Mouse (Mus musculus) left cerebral cortex, adult 2 months (tissue): Measurements from ENCODE around the gene Arfgef3. TPM values are rescaled to one million over a fixed set of nuclear protein-coding genes. Genes with fewer than 3 reads are reported as not detected.

Source experiments
- DNase-seq, 2 experiments: peaks; one replicate each; pipeline ENCODE4 v3.0.0; 2021 to 2022; ENCODE audit warnings: low spot score in 2 of 2, mixed read lengths in 1 of 2; ENCODE audit errors: extremely low spot score in 1 of 2
- H3K27ac ChIP-seq: fragments of 200-600 bp; 2 replicates; pipeline ENCODE4 v1.8.1; 2022
- H3K4me3 ChIP-seq: fragments of 200-600 bp; 2 replicates; pipeline ENCODE4 v1.8.1; 2022
- CTCF ChIP-seq: fragments of 200-600 bp; IDR thresholded peaks from 2 replicates; pipeline ENCODE4 v1.8.1; 2022; ENCODE audit warnings: antibody characterized with exemption, mild to moderate bottlenecking, moderate library complexity
- intact Hi-C: fragments of 180-260 bp; cut with DNase I; formaldehyde crosslinking; loops from one replicate; pipeline ENCODE4 v1.15.1; 2025
- total RNA-seq, 2 experiments: library from RNA; stranded (reverse); gene quantifications; 2 replicates each; pipeline ENCODE4 v1.2.3; 2021

Arfgef3 gene
- total RNA-seq, 2 experiments from 2014 or later: 106 to 111 TPM

GRCm38 (mm10) chr10:18728548-18728947 lies 15.2 kb downstream of the Arfgef3 start:
- Histone ChIP-seq H3K4me3 (no peak overlapping the region), H3K27ac (no peak overlapping the region)
- intact Hi-C loops: no loop called here
- DNase-seq: no peak
- TF ChIP-seq CTCF: no peak

GRCm38 (mm10) chr10:18711436-18711835 lies 32.3 kb downstream of the Arfgef3 start:
- no peak for TF ChIP-seq CTCF
- intact Hi-C loops: no loop called here
- peak overlapping the region; percentile 62 for H3K27ac ChIP-seq

GRCm38 (mm10) chr10:18710949-18711348 lies 32.8 kb downstream of the Arfgef3 start:
- no peak overlapping the region for H3K4me3 ChIP-seq
- no peak for TF ChIP-seq CTCF
- H3K27ac ChIP-seq: peak overlapping the region; percentile 62
- intact Hi-C loops: no loop called here
- DNase-seq: peak in 1 of 2 experiments; percentile 29

More at GRCm38 (mm10) chr10:18711436-18711835, 32.3 kb downstream of the Arfgef3 start:
- DNase-seq: no peak
- H3K4me3 ChIP-seq: no peak overlapping the region

- DNase-seq: no peak
- Histone ChIP-seq H3K27ac (no peak overlapping the region), H3K4me3 (no peak overlapping the region)
- intact Hi-C loops: no loop called here
- no peak for TF ChIP-seq CTCF
Measured at GRCm38 (mm10) chr10:18709836-18710235, 33.9 kb downstream of the Arfgef3 start.

- TF ChIP-seq CTCF: no peak
Measured at GRCm38 (mm10) chr10:18708641-18709040, 35.1 kb downstream of the Arfgef3 start.

GRCm38 (mm10) chr10:18704393-18705120 lies 39.2 kb downstream of the Arfgef3 start:
- TF ChIP-seq CTCF: no peak
- intact Hi-C loops: no loop called here
- no peak overlapping the region for H3K27ac ChIP-seq
- no peak for DNase-seq
- H3K4me3 ChIP-seq: no peak overlapping the region

More at GRCm38 (mm10) chr10:18708641-18709040, 35.1 kb downstream of the Arfgef3 start:
- intact Hi-C loops: no loop called here
- Histone ChIP-seq H3K4me3 (no peak overlapping the region), H3K27ac (peak overlapping the region; percentile 45; the same call in 1 of the 2 replicates)
- DNase-seq: no peak

- no peak overlapping the region for H3K27ac ChIP-seq
- intact Hi-C loops: no loop called here
- TF ChIP-seq CTCF: no peak
- H3K4me3 ChIP-seq: no peak overlapping the region
- DNase-seq: no peak
Measured at GRCm38 (mm10) chr10:18701517-18701916, 42.2 kb downstream of the Arfgef3 start.

GRCm38 (mm10) chr10:18700117-18700516 lies 43.6 kb downstream of the Arfgef3 start:
- Histone ChIP-seq H3K27ac (no peak overlapping the region), H3K4me3 (no peak overlapping the region)
- intact Hi-C loops: no loop called here
- DNase-seq: no peak
- TF ChIP-seq CTCF: no peak

- intact Hi-C loops: no loop called here
- TF ChIP-seq CTCF: no peak
- Histone ChIP-seq H3K27ac (no peak overlapping the region), H3K4me3 (no peak overlapping the region)
- no peak for DNase-seq
Measured at GRCm38 (mm10) chr10:18699151-18699550, 44.6 kb downstream of the Arfgef3 start.

- H3K4me3 ChIP-seq: no peak overlapping the region
- intact Hi-C loops: no loop called here
- TF ChIP-seq CTCF: no peak
- DNase-seq: no peak
- H3K27ac ChIP-seq: no peak overlapping the region
Measured at GRCm38 (mm10) chr10:18696461-18696860, 47.3 kb downstream of the Arfgef3 start.

GRCm38 (mm10) chr10:18688234-18688633 lies 55.5 kb downstream of the Arfgef3 start:
- intact Hi-C loops: no loop called here

GRCm38 (mm10) chr10:18681385-18681954 lies 62.3 kb downstream of the Arfgef3 start:
- Histone ChIP-seq H3K27ac (peak overlapping the region; percentile 40; the same call in 1 of the 2 replicates), H3K4me3 (no peak overlapping the region)
- no peak for TF ChIP-seq CTCF
- no peak for DNase-seq
- intact Hi-C loops: no loop called here

More at GRCm38 (mm10) chr10:18688234-18688633, 55.5 kb downstream of the Arfgef3 start:
- Histone ChIP-seq H3K4me3 (no peak overlapping the region), H3K27ac (no peak overlapping the region)
- TF ChIP-seq CTCF: no peak
- DNase-seq: no peak
